In the genomic region with DNA sequence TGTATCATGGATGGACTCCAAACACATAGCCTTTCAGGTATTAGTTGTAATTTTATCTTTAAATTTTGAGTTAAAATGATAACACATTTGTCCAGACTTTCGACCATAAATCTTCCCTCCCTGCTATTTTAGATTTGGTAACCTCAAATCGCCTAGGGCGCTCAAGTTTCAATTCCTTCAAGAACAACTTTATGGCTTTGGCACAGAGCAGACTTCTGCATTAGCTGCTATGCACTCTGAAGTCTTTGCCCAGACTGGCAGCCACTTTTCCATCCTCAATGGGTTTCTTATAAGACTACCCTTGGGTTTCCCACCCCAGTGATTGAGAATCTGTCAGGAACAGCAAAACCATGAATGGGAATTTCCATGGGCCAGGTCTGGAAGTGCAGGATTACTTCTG, we compare ENCODE assay signal across 24 mouse cellular contexts. TPM values are rescaled to one million over a fixed set of nuclear protein-coding genes. Genes with fewer than 3 reads are reported as not detected.
DNase-seq lines count a peak whose midpoint lies in the region; ATAC-seq lines count a peak whose summit lies in the region.
"Had no signal": no experiment of that assay in that cellular context is flagged by ENCODE, and none has a peak within 500 bp of the region (broad histone marks: within the 10 kb centered on the region; RNA-seq: fewer than 3 reads in every experiment).

No protein-coding gene starts in this region.

- H3K9ac ChIP-seq in limb, embryonic 15.5 days: no peak overlapping the region
- H3K9ac ChIP-seq: forebrain, embryonic 12.5 days; hindbrain, embryonic 12.5 days had no signal

- no peak overlapping the region for H3K4me3 ChIP-seq in limb, embryonic 15.5 days
- H3K4me3 ChIP-seq: forebrain, embryonic 12.5 days; heart, embryonic 10.5 days; hindbrain, embryonic 12.5 days had no signal

- H3K27ac ChIP-seq in limb, embryonic 15.5 days: no peak overlapping the region
- H3K27ac ChIP-seq: forebrain, embryonic 12.5 days; heart, embryonic 10.5 days; hindbrain, embryonic 12.5 days had no signal

- 36% methylated on average over 3 of the region's 3 CpGs for WGBS in limb, embryonic 15.5 days

- H3K36me3 ChIP-seq in limb, embryonic 15.5 days: no peaks in the 10 kb centered on the region
- H3K36me3 ChIP-seq: forebrain, embryonic 12.5 days; heart, embryonic 10.5 days; hindbrain, embryonic 12.5 days had no signal

- peak; percentile 46 for DNase-seq in gastrocnemius, adult 18-20 months (ENCODE audit: low spot score)
- no peak for DNase-seq in gastrocnemius, postnatal 4 days (ENCODE audit: low spot score in 2 of 2)
- peak; percentile 58 for DNase-seq in 3T3-L1 (ENCODE audit: low read depth, low spot score)
- peak; percentile 52 for DNase-seq in fat pad, adult 2 months (ENCODE audit: extremely low read depth, low read depth, low spot score)
- no peak for DNase-seq in ovary, postnatal 14 days (ENCODE audit: low spot score)
- DNase-seq in c-Kit-positive CD71-positive TER-119-positive erythroid progenitor cells, embryonic 14.5 days (ENCODE audit: low spot score): no peak
- no peak for DNase-seq in lung, adult 18-20 months
- DNase-seq: adrenal gland, adult 2 months; adrenal gland, postnatal 36 days; cerebellum, adult 11 months; cerebellum, adult 9-11 months; cerebellum, postnatal 36 days; heart, adult 18-20 months; heart, postnatal 10 days; heart, postnatal 4 days had no signal

- H3K4me1 ChIP-seq in limb, embryonic 15.5 days: 0 out of 2 replicates have a peak, but pooled peaks cover 5% of the 10 kb centered on the region
- H3K4me1 ChIP-seq: forebrain, embryonic 12.5 days; heart, embryonic 10.5 days; hindbrain, embryonic 12.5 days had no signal

- no peaks in the 10 kb centered on the region for H3K9me3 ChIP-seq in limb, embryonic 15.5 days
- H3K9me3 ChIP-seq: forebrain, embryonic 12.5 days; heart, embryonic 10.5 days; hindbrain, embryonic 12.5 days had no signal

- no peaks in the 10 kb centered on the region for H3K27me3 ChIP-seq in limb, embryonic 15.5 days
- H3K27me3 ChIP-seq: CH12.LX; forebrain, embryonic 12.5 days; hindbrain, embryonic 12.5 days had no signal

- ATAC-seq in limb, embryonic 15.5 days (ENCODE audit: insufficient number of reproducible peaks, low FRiP score, low TSS enrichment, low read depth): peak; percentile 86
- ATAC-seq: forebrain, embryonic 16.5 days; hindbrain, embryonic 16.5 days; inflammation-experienced regulatory T-cells, adult 6 months; intestine, postnatal 0 days had no signal

- no peak overlapping the region for H3K4me2 ChIP-seq in limb, embryonic 15.5 days
- H3K4me2 ChIP-seq: forebrain, embryonic 12.5 days; hindbrain, embryonic 12.5 days had no signal

RNA-seq across cellular contexts. Expression of gene Camk2d, which starts 8.6 kb away (rescaled TPM):
- 10 to 100 TPM; 58.1 to 58.9 TPM for total RNA-seq in gastrocnemius, adult 18-20 months (2021)
- total RNA-seq in gastrocnemius, postnatal 4 days (2021): 100 to 1,000 TPM in 1 of 2 experiments, 10 to 100 TPM in 1; 98.9 to 104 TPM
- 31.3 and 32.4 TPM in 2 replicates for polyA plus RNA-seq in limb, embryonic 15.5 days (2015; fragmentation: Nextera tagmentation; extraction: Ambion mirVana)

Comparison
In these comparisons a context has a peak if more than half of its experiments do, and no peak if none do; other contexts are left out.
1. DNase-seq: peak in gastrocnemius, adult 18-20 months (single experiment), 3T3-L1 (single experiment) and fat pad, adult 2 months (single experiment); none in gastrocnemius, postnatal 4 days (0 of 2), ovary, postnatal 14 days (single experiment), c-Kit-positive CD71-positive TER-119-positive erythroid progenitor cells, embryonic 14.5 days (single experiment) and lung, adult 18-20 months (0 of 2).